Mouse (Mus musculus): Measurements from ENCODE around the gene Plekha4. TPM values are rescaled to one million over a fixed set of nuclear protein-coding genes. Genes with fewer than 3 reads are reported as not detected.
"Not testable (repeated sequence)": the region's sequence is repeated elsewhere in the genome, so short reads cannot be mapped to it uniquely, and the experiment has no call there.

The Plekha4 gene
- polyA plus RNA-seq, 1 experiment = 3.3 TPM

DNA sequence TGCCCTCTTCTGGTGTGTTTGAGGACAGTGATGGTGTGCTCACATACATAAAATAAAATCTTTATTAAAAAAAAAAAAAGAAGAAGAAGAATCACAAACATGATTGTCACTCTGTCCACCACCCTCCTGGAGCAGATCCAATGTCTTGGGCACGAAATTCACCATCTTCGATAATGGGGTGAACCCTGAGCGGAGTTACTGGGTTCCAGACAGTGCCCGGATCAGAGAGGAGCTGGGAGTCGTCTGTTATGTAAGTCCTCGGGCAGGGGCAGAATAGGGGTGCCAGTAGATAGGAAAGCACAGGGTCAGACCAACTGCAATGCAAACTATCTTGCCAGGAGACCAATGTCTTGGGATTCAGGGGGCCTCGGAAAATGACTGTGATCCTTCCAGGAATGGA, 5.5 kb upstream of the Plekha4 start:
- no peak overlapping the region for H3K4me3 ChIP-seq (ENCODE audit: insufficient read depth, low read depth, low read length)
- H3K27ac ChIP-seq (replicated peaks; ENCODE audit: low read depth, low read length) = no peak overlapping the region
- H3K4me1 ChIP-seq (ENCODE audit: control insufficient read depth, insufficient read depth, insufficient read length, low read length) = peaks cover 12% of the 10 kb centered on the region; the same call in 1 of the 2 replicates

DNA sequence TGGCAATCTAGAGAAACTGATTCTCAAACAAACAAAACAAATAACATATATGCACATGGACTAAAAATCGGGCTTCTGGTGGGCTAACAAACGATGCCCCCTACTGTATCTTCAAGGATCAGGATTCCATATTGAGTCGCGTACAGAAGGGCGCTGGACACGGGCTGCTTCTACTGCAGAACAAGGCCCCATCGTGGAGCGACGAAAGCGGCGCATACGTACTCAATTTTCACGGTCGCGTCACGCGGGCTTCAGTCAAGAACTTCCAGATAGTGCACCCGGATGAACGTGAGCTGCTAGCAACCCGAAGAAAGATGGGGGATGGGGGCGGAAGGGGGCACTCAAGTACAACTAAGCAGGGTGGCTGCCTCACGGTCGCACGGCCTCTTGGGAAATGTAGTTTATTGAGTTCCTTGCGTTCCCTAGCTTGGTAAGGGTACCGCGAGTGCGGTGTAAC, 4.4 kb upstream of the Plekha4 start:
- H3K4me1 ChIP-seq (ENCODE audit: control insufficient read depth, insufficient read depth, insufficient read length, low read length) = peaks cover 12% of the 10 kb centered on the region; the same call in 1 of the 2 replicates
- peak overlapping the region; percentile 59 for H3K27ac ChIP-seq (replicated peaks; ENCODE audit: low read depth, low read length)
- H3K4me3 ChIP-seq (ENCODE audit: insufficient read depth, low read depth, low read length) = peak overlapping the region; percentile 69

DNA sequence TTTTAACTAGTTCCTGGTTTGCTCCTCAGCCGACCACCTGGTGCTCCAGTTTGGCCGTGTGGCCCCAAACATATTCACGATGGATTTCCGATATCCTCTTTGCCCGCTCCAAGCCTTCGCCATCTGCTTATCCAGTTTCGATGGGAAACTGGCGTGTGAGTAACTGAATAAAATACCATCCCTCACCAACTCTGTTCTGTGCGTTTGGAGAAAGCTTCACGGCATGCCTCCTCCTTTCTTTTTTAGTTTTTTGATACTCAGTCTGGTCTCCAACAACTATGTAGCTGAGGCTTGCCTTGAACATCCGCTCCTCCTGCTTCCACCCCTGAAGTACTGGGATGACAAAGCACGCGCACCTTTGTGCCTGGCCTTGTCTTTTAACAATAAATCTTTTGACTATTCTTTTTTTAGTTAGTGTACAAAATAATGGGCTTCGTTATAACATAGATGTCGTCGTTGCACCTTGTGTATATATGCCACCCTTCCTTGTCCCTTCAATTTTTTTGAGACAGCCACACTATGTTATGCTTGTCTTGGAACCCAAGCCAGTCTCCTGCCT, 3.9 kb upstream of the Plekha4 start:
- peak overlapping the region; percentile 69 for H3K4me3 ChIP-seq (ENCODE audit: insufficient read depth, low read depth, low read length)
- H3K4me1 ChIP-seq (ENCODE audit: control insufficient read depth, insufficient read depth, insufficient read length, low read length) = peaks cover 12% of the 10 kb centered on the region; the same call in 1 of the 2 replicates
- no peak overlapping the region for H3K27ac ChIP-seq (replicated peaks; ENCODE audit: low read depth, low read length)

DNA sequence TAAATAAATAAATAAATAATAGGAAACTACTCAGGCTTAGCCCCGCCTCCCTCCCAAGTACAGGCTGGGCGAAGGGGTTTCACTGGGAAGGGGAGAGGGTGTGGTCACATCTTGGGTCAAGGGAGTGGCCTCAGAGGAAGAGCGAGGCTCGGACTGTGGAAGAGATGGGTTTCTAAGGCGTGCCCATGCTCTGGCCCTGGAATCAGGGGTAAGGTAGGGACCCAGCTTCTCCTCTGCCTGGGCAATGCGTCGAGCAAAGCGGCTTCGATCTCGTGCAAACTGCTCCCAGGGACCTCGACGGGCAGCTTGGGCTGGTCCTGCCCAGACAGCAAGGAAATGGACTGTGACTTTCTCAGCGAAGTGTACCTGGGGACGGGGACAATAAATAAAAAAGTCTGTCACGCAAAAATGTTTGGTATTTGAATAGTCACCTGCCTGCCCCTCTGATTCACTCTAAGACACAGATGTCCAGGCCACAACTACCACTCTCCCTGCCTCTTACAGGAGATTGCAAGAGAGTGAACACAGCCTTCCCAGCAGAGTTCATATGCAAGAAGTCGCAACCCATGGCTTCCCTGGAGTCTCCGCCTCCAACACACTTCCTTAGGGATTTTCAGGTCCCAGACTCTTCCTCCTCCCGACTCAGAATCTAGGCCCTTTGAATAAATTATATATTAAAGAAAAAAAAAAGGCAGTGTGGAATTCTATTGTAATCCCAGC, 3.0 kb upstream of the Plekha4 start:
- peak overlapping the region; percentile 21; the same call in 1 of the 2 replicates for H3K4me3 ChIP-seq (ENCODE audit: insufficient read depth, low read depth, low read length)
- H3K4me1 ChIP-seq (ENCODE audit: control insufficient read depth, insufficient read depth, insufficient read length, low read length) = peaks cover 12% of the 10 kb centered on the region; the same call in 1 of the 2 replicates
- no peak overlapping the region for H3K27ac ChIP-seq (replicated peaks; ENCODE audit: low read depth, low read length)

DNA sequence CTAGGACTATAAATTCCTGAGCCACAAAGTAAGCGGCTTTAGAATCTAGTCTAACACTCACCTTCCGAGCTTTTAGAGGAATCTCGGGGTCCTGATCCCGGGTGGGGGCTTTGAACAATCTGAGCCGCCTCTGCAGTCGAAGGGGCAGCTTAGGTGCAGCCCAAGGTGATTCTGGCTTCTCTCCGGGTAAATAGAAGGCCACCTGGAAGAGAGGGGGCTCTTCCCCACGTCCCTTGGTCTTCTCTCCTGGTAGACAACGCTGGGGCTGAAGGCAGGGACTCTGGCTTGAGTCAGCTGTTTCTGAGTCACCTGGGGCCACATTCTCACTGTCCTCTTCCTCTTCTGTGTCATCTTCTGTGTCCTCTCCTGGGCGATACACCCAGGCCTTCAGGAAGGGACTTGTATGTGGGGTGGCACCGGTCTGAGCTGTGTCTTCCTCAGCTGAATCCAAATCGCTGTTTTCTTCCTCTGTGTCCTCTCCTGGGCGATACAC, 2.4 kb upstream of the Plekha4 start:
- H3K27ac ChIP-seq (replicated peaks; ENCODE audit: low read depth, low read length) = 0 out of 2 replicates have a peak overlapping the region, but pooled peaks have one; percentile 26

DNA sequence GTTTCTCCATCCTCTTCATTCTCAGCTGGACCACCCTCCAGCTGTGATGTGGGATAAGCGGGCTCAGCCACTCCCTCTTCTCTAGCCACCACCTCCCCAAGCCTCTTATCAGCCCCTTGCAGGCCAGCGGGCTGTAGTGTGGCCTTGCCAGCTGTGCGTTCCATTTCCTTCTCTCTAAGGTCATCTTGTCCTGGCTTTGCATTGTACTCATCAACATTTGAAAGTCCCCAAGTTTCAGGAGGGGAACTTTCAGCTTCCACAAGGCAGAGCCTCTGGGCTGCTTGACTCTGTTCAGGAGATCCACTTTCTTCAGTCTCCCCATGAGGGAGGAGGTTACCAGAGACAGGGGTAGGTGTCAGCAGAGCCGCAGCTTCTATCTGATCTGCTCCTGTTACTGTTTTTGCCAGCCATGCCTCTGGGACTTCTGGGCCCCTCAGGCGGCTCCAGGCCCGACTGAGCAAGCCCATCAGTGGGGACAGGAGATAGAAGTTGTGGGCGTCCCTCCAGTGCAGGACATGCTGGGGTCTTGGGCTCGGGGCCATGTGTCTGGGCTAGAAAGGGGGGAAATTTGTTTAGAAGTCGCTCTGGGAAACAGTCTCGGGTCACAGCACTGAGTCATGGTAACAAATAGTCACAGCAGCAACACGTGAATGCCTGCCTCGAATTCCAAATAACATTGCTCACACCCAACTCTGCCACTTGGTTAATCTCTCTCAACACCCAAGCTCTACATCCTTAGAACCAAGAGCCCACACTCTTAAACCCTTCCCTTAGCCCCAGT, 1.1 kb upstream of the Plekha4 start:
- Histone ChIP-seq H3K4me1 (ENCODE audit: control insufficient read depth, insufficient read depth, insufficient read length, low read length) (peaks cover 12% of the 10 kb centered on the region; the same call in 1 of the 2 replicates), H3K4me3 (ENCODE audit: insufficient read depth, low read depth, low read length) (peak overlapping the region; percentile 74), H3K27ac (replicated peaks; ENCODE audit: low read depth, low read length) (peak overlapping the region; percentile 90)

More for the DNA sequence above, 2.4 kb upstream of the Plekha4 start:
- H3K4me1 ChIP-seq (ENCODE audit: control insufficient read depth, insufficient read depth, insufficient read length, low read length) = peaks cover 12% of the 10 kb centered on the region; the same call in 1 of the 2 replicates
- H3K4me3 ChIP-seq (ENCODE audit: insufficient read depth, low read depth, low read length) = peak overlapping the region; percentile 9

DNA sequence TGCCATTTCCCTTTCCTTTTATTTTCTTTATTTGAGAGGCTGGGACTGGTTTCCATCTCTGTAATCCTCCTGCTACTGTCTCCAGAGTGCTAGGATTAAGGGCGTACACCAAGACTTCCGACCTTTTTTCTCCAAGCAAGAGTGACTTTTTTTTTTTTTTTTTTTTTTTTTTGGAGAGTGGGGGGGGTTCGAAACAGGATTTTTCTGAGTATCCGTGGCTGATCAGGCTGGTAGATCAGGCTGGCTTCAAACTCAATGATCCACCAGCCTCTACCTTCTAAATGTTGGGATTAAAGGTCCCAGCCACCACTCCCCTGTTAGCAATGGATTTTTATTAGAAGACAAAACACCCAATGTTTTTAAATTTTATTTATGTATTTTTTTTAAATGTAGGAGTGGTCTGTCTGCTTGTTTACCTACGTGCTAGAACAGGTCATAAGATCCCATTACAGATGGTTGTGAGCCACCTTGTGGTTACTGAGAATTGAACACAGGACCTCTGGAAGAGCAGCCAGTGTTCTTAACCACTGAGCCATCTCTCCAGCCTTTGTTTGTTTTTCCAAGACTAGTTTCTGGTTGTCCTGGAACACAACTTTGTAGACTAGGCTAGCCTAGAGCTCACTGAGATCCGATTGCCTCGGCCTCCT, 467 bp downstream of the Plekha4 start:
- H3K4me3 ChIP-seq (ENCODE audit: insufficient read depth, low read depth, low read length) = peak overlapping the region; percentile 74
- peaks cover 12% of the 10 kb centered on the region; the same call in 1 of the 2 replicates for H3K4me1 ChIP-seq (ENCODE audit: control insufficient read depth, insufficient read depth, insufficient read length, low read length)
- peak overlapping the region; percentile 77 for H3K27ac ChIP-seq (replicated peaks; ENCODE audit: low read depth, low read length)

DNA sequence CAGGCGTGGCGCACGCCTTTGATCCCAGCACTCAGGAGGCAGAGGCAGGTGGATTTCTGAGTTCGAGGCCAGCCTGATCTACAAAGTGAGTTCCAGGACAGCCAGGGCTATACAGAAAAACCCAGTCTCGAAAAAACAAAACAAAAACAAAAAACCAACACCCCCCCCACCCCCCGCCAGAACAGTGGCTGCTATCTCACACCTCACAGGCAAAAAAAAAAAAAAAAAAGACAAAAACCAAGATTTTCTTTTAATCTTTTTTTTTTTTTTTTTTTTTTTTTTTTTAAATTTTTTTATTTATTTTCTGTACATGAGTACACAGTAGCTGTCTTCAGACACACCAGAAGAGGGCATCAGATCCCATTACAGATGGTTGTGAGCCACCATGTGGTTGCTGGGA, 1.0 kb downstream of the Plekha4 start:
- not testable (repeated sequence) for H3K27ac ChIP-seq (replicated peaks; ENCODE audit: low read depth, low read length); H3K4me3 ChIP-seq (ENCODE audit: insufficient read depth, low read depth, low read length)
- peaks cover 12% of the 10 kb centered on the region; the same call in 1 of the 2 replicates for H3K4me1 ChIP-seq (ENCODE audit: control insufficient read depth, insufficient read depth, insufficient read length, low read length)

DNA sequence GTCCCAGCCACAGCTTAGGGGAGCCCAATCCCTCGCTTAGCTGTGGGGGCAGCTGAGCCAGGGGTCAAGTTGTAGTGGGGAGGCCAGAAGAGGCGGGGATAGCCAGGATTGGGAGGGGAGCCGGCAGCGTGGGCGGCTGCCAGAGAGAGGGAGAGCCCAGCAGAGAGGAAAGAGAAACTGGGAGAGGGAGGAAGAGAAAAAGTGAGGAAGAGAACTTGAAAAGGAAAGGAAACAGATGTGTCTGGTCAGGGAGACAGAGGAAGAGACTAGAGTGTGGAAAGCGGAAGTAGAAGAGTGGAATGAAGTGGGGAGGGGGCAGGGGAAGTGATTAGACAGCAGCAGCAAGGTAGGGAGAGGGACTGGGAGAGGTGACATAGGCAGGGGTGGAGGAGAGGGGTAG, 3.3 kb downstream of the Plekha4 start:
- Histone ChIP-seq H3K27ac (replicated peaks; ENCODE audit: low read depth, low read length) (no peak overlapping the region), H3K4me1 (ENCODE audit: control insufficient read depth, insufficient read depth, insufficient read length, low read length) (peaks cover 6% of the 10 kb centered on the region; the same call in 1 of the 2 replicates), H3K4me3 (ENCODE audit: insufficient read depth, low read depth, low read length) (no peak overlapping the region)

DNA sequence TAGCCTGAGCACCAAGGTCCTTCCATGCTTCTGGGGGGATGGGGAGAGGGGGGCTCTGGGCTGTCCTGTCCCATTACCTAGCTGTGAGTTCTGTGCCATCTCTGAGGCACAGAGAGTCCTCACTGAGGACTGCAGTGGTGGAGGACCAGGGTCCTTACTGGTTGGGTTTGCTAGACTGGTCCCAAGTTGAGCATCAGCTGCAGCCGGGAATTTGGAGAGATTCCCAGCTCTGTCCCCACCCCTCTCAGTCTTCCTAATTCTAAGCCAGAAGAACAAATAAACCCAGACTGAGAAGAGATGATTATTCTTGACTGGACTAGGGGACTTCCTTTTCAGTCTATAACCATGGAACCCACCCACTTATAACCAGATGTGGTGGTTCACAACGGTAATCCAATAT, 4.5 kb downstream of the Plekha4 start:
- Histone ChIP-seq H3K4me1 (ENCODE audit: control insufficient read depth, insufficient read depth, insufficient read length, low read length) (no peaks in the 10 kb centered on the region), H3K4me3 (ENCODE audit: insufficient read depth, low read depth, low read length) (no peak overlapping the region; the same call in 1 of the 2 replicates), H3K27ac (replicated peaks; ENCODE audit: low read depth, low read length) (no peak overlapping the region)

DNA sequence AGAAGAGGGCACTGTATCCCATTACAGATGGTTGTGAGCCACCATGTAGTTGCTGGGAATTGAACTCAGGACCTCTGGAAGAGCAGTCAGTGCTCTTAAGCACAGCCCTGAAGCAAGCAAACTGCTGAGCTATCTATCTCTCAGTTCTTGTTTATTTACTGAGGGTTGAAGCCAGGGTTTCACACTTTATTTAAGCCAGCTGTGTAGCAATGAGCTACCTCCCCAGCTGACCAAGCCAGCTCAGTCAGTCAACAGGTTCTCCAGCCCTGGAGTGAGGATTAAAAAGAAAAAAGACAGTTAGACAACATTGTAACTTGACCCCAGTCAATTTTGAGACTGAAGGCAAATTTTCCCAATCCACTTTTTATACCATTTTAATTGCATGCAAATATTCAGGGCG, 9.5 kb downstream of the Plekha4 start:
- Histone ChIP-seq H3K4me3 (ENCODE audit: insufficient read depth, low read depth, low read length) (no peak overlapping the region), H3K4me1 (ENCODE audit: control insufficient read depth, insufficient read depth, insufficient read length, low read length) (peaks cover 4% of the 10 kb centered on the region; the same call in 1 of the 2 replicates), H3K27ac (replicated peaks; ENCODE audit: low read depth, low read length) (no peak overlapping the region)

DNA sequence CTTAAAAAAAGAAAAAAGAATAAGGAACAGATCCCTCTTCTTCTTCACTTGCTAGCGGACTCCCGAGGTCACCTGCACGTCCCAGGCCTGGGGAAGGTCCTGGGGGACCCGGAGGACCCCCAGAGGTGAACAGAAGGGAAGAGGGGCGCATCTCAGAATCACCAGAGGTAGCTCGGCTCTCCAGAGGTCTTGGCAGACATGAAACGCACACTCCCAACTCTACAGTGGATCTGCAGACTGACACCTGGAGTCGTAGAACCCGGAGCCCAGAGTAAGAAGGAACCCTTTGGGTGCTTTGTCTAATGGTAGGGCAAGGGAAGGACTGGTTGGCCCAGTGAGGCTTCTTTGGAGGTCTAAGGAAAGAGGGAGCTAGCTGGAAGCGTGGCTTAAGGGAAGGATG, 11.5 kb downstream of the Plekha4 start:
- Histone ChIP-seq H3K27ac (replicated peaks; ENCODE audit: low read depth, low read length) (no peak overlapping the region), H3K4me3 (ENCODE audit: insufficient read depth, low read depth, low read length) (peak overlapping the region; percentile 72), H3K4me1 (ENCODE audit: control insufficient read depth, insufficient read depth, insufficient read length, low read length) (peaks cover 4% of the 10 kb centered on the region; the same call in 1 of the 2 replicates)

DNA sequence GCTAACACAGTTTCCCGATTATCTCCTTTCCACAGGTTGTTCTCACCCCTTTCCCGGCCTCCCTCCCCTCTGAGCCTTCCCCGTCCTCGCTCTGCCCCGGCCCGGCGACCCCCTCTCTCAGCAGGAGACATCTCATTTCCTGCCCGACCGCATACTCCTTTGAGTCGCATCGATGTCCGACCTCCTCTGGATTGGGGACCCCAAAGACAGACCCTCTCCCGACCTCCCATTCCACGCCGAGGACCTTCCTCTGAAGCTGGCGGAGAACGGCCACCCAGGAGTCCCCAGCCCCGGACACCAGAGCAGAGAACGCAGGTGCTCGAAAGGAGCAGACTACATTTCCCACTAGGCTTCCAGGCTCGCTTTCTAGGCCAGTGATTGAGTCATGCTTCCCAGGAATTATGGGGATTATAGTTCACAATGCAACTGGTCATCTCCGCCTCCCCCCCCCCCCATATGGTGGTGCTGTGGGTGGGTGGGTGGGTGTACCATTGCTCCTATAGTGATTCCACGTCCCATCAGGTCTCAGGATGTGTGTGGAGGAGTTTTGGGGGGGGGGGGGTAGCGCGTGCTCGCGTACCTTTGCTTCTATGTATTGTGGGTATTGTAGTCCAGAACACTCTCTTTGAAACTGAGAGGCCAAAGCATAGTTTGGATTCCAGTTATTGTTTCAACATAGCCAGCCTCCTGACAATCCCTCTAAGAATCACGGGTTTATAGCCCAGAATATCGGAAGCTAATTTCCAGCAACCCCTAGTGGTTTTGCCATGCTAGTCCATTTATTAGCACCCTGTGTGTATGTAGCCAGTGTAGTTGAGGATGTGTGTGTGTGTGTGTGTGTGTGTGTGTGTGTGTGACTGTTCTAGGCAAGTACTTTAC, 12.3 kb downstream of the Plekha4 start:
- Histone ChIP-seq H3K27ac (replicated peaks; ENCODE audit: low read depth, low read length) (no peak overlapping the region), H3K4me1 (ENCODE audit: control insufficient read depth, insufficient read depth, insufficient read length, low read length) (peaks cover 4% of the 10 kb centered on the region; the same call in 1 of the 2 replicates), H3K4me3 (ENCODE audit: insufficient read depth, low read depth, low read length) (peak overlapping the region; percentile 72)

DNA sequence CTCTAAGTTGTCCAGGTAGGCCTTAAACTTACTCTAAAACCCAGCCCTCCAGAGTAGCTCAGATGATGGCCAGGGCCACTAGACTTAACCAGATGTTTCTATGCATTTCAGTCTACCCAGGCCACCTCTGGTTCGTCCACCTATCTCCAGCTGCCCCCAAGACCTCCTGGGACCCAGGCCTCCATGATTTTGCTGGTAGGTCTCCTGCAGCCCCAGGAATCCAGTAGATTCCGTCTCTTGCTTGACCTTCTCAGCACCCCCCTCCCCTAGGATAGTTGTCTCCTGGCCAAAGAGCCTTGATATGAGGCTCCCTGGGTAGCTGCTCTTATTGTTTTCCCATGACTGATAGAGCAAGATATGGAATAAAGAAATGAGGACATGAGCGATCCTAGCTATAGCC, 13.0 kb downstream of the Plekha4 start:
- Histone ChIP-seq H3K4me1 (ENCODE audit: control insufficient read depth, insufficient read depth, insufficient read length, low read length) (peaks cover 4% of the 10 kb centered on the region; the same call in 1 of the 2 replicates), H3K27ac (replicated peaks; ENCODE audit: low read depth, low read length) (no peak overlapping the region), H3K4me3 (ENCODE audit: insufficient read depth, low read depth, low read length) (no peak overlapping the region)

Data from brown adipose tissue, adult 24 weeks (tissue).